Mouse (Mus musculus): ENCODE results near the gene Eif5a.

DNA sequence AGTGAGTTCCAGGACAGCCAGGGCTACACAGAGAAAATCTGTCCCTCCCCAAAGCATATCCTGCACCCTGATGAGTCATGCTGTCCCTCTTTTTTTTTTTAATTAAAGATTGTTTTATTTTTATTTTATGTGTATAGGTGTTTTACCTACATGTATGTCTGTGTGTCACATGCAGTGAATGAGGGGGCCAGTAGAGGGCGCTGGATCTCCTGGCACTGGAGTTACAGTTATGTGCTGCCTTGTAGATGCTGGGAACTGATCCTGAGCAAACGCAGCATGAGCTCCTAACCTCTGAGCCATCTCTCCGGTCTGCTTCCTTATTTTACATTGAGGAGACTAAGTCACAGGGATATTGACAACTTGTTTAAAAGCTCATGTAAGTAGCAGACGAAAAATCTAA, 38.7 kb downstream of the Eif5a start:
- no peak for TF ChIP-seq GATA1 (IDR thresholded peaks at IDR 0.05; ENCODE audit: borderline replicate concordance, low read length)
- TF ChIP-seq FLI1 (IDR thresholded peaks at IDR 0.05; ENCODE audit: low read length): no peak

Data from megakaryocyte, embryonic 14.5 days (primary cell).